Mouse (Mus musculus) large intestine, adult 2 months (tissue): ENCODE data around the gene Wfdc11. TPM values are rescaled to one million over a fixed set of nuclear protein-coding genes. Genes with fewer than 3 reads are reported as not detected.
"Not testable (repeated sequence)": the region's sequence is repeated elsewhere in the genome, so short reads cannot be mapped to it uniquely, and the experiment has no call there.

ENCODE experiments used
- DNase-seq: peaks from one replicate; pipeline ENCODE4 v3.0.0-alpha.2; 2012; ENCODE audit warnings: low read depth, low spot score
- WGBS: fragments of 180-500 bp; shearing (Covaris S2); methylation state at CpG from one replicate; pipeline ENCODE4 v1.1.7; 2018; 5-methylcytosine and 5-hydroxymethylcytosine counted together
- polyA plus RNA-seq: library from polyadenylated mRNA; depleted of rRNA; stranded (reverse); fragments of >200 nt; gene quantifications from 2 replicates; pipeline ENCODE4 v1.2.3, GENCODE M21; 2012; rRNA removed

The Wfdc11 gene
- polyA plus RNA-seq, 1 experiment: not detected

GRCm38 (mm10) chr2:164641881-164642673 lies 31.8 kb downstream of the Wfdc11 start:
- 75% methylated on average over 13 of the region's 13 CpGs for WGBS
- DNase-seq: no peak

GRCm38 (mm10) chr2:164641129-164641528 lies 32.8 kb downstream of the Wfdc11 start:
- no peak for DNase-seq
- WGBS: 43% methylated on average over 7 of the region's 7 CpGs

GRCm38 (mm10) chr2:164638696-164639095 lies 35.2 kb downstream of the Wfdc11 start, which contains the start of gene Wfdc16:
Wfdc16 (minus strand) TSS chr2:164638796.
- DNase-seq: no peak
- WGBS: 44% methylated on average over 3 of the region's 3 CpGs

- no peak for DNase-seq
- WGBS: 75% methylated on average over 9 of the region's 9 CpGs
Observed at GRCm38 (mm10) chr2:164635266-164635665, 38.6 kb downstream of the Wfdc11 start.

GRCm38 (mm10) chr2:164621775-164622174 lies 52.1 kb downstream of the Wfdc11 start:
- DNase-seq: no peak
- WGBS: 73% methylated on average over 4 of the region's 4 CpGs

GRCm38 (mm10) chr2:164619050-164619449 lies 54.8 kb downstream of the Wfdc11 start:
- WGBS: 51% methylated on average over 5 of the region's 5 CpGs

GRCm38 (mm10) chr2:164615386-164615785 lies 58.5 kb downstream of the Wfdc11 start:
- no peak for DNase-seq
- WGBS: 87% methylated on average over 3 of the region's 3 CpGs

More at GRCm38 (mm10) chr2:164619050-164619449, 54.8 kb downstream of the Wfdc11 start:
- no peak for DNase-seq

- DNase-seq: not testable (repeated sequence)
- WGBS: 48% methylated on average over 8 of the region's 8 CpGs
Observed at GRCm38 (mm10) chr2:164613471-164613870, 60.4 kb downstream of the Wfdc11 start, which contains the start of the genes Wfdc6b and Wfdc8. Wfdc6b (plus strand) TSS chr2:164613522. Wfdc8 (minus strand) TSS chr2:164613626.

Other genes starting within 250 kb of the Wfdc11 start
- gene Sdc4, start 230.2 kb downstream of the Wfdc11 start, polyA plus RNA-seq: 70.6 and 77.3 TPM in 2 replicates
- gene Sys1, start 217.1 kb downstream of the Wfdc11 start, polyA plus RNA-seq: 104 and 111 TPM in 2 replicates
- gene Gm20458, start 213.1 kb downstream of the Wfdc11 start, polyA plus RNA-seq: 25.6 and 40.2 TPM in 2 replicates
- not detected in 2 replicates for gene Trp53tg5, start 200.4 kb downstream of the Wfdc11 start, polyA plus RNA-seq
- 69.4 and 96.9 TPM in 2 replicates for gene Dbndd2, start 188.0 kb downstream of the Wfdc11 start, polyA plus RNA-seq
- gene Pigt, start 176.6 kb downstream of the Wfdc11 start, polyA plus RNA-seq: 118 and 127 TPM in 2 replicates
- gene Wfdc2, start 111.7 kb downstream of the Wfdc11 start, polyA plus RNA-seq: 1.4 and 3.5 TPM in 2 replicates
- gene Spint3, start 100.6 kb downstream of the Wfdc11 start, polyA plus RNA-seq: not detected in 2 replicates
- gene Wfdc6a, start 88.6 kb downstream of the Wfdc11 start, polyA plus RNA-seq: 0.29 TPM in 1 of 2 replicates, not detected in the other
- gene Eppin, start 80.5 kb downstream of the Wfdc11 start, polyA plus RNA-seq: not detected in 2 replicates
- not detected in 2 replicates for gene Wfdc6b, start 60.6 kb downstream of the Wfdc11 start, polyA plus RNA-seq
- gene Wfdc8, start 60.5 kb downstream of the Wfdc11 start, polyA plus RNA-seq: 0.05 TPM in 1 of 2 replicates, not detected in the other
- gene Wfdc16, start 35.3 kb downstream of the Wfdc11 start, polyA plus RNA-seq: 0.14 TPM in 1 of 2 replicates, not detected in the other
- 0.73 TPM in 1 of 2 replicates, not detected in the other for gene Wfdc10, start 18.0 kb downstream of the Wfdc11 start, polyA plus RNA-seq
- gene Wfdc9, start 17.5 kb downstream of the Wfdc11 start, polyA plus RNA-seq: not detected in 2 replicates
- 0.10 and 0.32 TPM in 2 replicates for gene Wfdc13, start 11.0 kb upstream of the Wfdc11 start, polyA plus RNA-seq
- not detected in 2 replicates for gene Spint4, start 24.4 kb upstream of the Wfdc11 start, polyA plus RNA-seq
- not detected in 2 replicates for gene Spint5, start 41.2 kb upstream of the Wfdc11 start, polyA plus RNA-seq
- gene Wfdc3, start 71.8 kb upstream of the Wfdc11 start, polyA plus RNA-seq: 0.19 and 0.22 TPM in 2 replicates
- gene Dnttip1, start 71.9 kb upstream of the Wfdc11 start, polyA plus RNA-seq: 17.3 and 27.6 TPM in 2 replicates
- 154 and 183 TPM in 2 replicates for gene Ube2c, start 95.8 kb upstream of the Wfdc11 start, polyA plus RNA-seq
- gene Tnnc2, start 105.9 kb upstream of the Wfdc11 start, polyA plus RNA-seq: 2.2 TPM in 1 of 2 replicates, not detected in the other
- gene Snx21, start 111.7 kb upstream of the Wfdc11 start, polyA plus RNA-seq: 9.1 and 9.9 TPM in 2 replicates
- 63.0 and 82.8 TPM in 2 replicates for gene Acot8, start 130.8 kb upstream of the Wfdc11 start, polyA plus RNA-seq
- gene Zswim3, start 131.0 kb upstream of the Wfdc11 start, polyA plus RNA-seq: 4.0 and 4.8 TPM in 2 replicates
- gene Zswim1, start 148.6 kb upstream of the Wfdc11 start, polyA plus RNA-seq: 8.1 and 8.3 TPM in 2 replicates
- gene Spata25, start 154.4 kb upstream of the Wfdc11 start, polyA plus RNA-seq: not detected in 2 replicates
- gene Ctsa, start 158.8 kb upstream of the Wfdc11 start, polyA plus RNA-seq: 195 and 290 TPM in 2 replicates
- 3.3 and 3.5 TPM in 2 replicates for gene Neurl2, start 159.4 kb upstream of the Wfdc11 start, polyA plus RNA-seq
- 35.7 and 46.7 TPM in 2 replicates for gene Pltp, start 183.6 kb upstream of the Wfdc11 start, polyA plus RNA-seq
- gene Pcif1, start 205.2 kb upstream of the Wfdc11 start, polyA plus RNA-seq: 30.8 and 34.3 TPM in 2 replicates
- gene Zfp335, start 237.7 kb upstream of the Wfdc11 start, polyA plus RNA-seq: 18.5 and 26.1 TPM in 2 replicates